Mouse (Mus musculus) MEL (cell line): Measurements from ENCODE around the gene Nckipsd. TPM values are rescaled to one million over a fixed set of nuclear protein-coding genes. Genes with fewer than 3 reads are reported as not detected.

ENCODE experiments used
- DNase-seq: peaks from one replicate; pipeline ENCODE4 v3.0.0; 2011; ENCODE audit warnings: low read depth, low spot score
- H3K27ac ChIP-seq: 2 replicates; pipeline ENCODE4 v1.5.1; 2012; ENCODE audit warnings: low read depth, mild to moderate bottlenecking, control low read depth, low read length, moderate library complexity; ENCODE audit not compliant: control insufficient read depth
- H3K27me3 ChIP-seq, 2 experiments: fragments of 150-350 bp in 1 of 2; sonication (generic) in 1 of 2; 2 replicates each; pipeline ENCODE4 v1.6.1; 2012; ENCODE audit warnings: low read length in 2 of 2, mild to moderate bottlenecking in 2 of 2, improper control_type of control experiment in 1 of 2, moderate library complexity in 1 of 2; ENCODE audit not compliant: insufficient read depth in 2 of 2, control insufficient read depth in 1 of 2
- H3K36me3 ChIP-seq, 2 experiments: 2 replicates each; pipeline ENCODE4 v1.6.1; 2012 to 2014; ENCODE audit warnings: low read length in 2 of 2, improper control_type of control experiment in 1 of 2, inconsistent platforms in 1 of 2, mild to moderate bottlenecking in 1 of 2; ENCODE audit not compliant: insufficient read depth in 2 of 2, control insufficient read depth in 1 of 2
- H3K4me1 ChIP-seq, 2 experiments: fragments of 150-350 bp in 1 of 2; sonication (generic) in 1 of 2; 2 replicates each; pipeline ENCODE4 v1.6.1; 2012; ENCODE audit warnings: low read length in 2 of 2, improper control_type of control experiment in 1 of 2, mild to moderate bottlenecking in 1 of 2; ENCODE audit not compliant: insufficient read depth in 2 of 2, control insufficient read depth in 1 of 2
- H3K4me3 ChIP-seq, 2 experiments: fragments of 150-350 bp in 1 of 2; sonication (generic) in 1 of 2; 2 replicates each; pipeline ENCODE4 v1.5.1; 2012; ENCODE audit warnings: low read depth in 2 of 2, low read length in 2 of 2, mild to moderate bottlenecking in 2 of 2, moderate library complexity in 2 of 2, control low read depth in 1 of 2, improper control_type of control experiment in 1 of 2; ENCODE audit not compliant: control insufficient read depth in 1 of 2, insufficient read depth in 1 of 2
- H3K79me2 ChIP-seq: 2 replicates; pipeline ENCODE4 v1.6.1; 2012; ENCODE audit warnings: mild to moderate bottlenecking, low read length, moderate library complexity; ENCODE audit not compliant: control insufficient read depth, poor library complexity, insufficient read depth
- H3K9ac ChIP-seq: 2 replicates; pipeline ENCODE4 v1.6.1; 2012; ENCODE audit warnings: low read depth, mild to moderate bottlenecking, control low read depth, low read length, moderate library complexity; ENCODE audit not compliant: control insufficient read depth, poor library complexity, severe bottlenecking
- H3K9me3 ChIP-seq: fragments of 150-350 bp; sonication (generic); replicated peaks from 2 replicates; pipeline ENCODE4 v1.6.1; 2012; ENCODE audit warnings: mild to moderate bottlenecking, low read length, improper control_type of control experiment, moderate library complexity; ENCODE audit not compliant: insufficient read depth
- BHLHE40 ChIP-seq: IDR thresholded peaks from 2 replicates; pipeline ENCODE4 v1.6.1; 2012; ENCODE audit warnings: low read depth, mild to moderate bottlenecking, inconsistent platforms, low read length, improper control_type of control experiment, borderline replicate concordance
- CHD2 ChIP-seq: IDR thresholded peaks from 2 replicates; pipeline ENCODE4 v1.6.1; 2011; ENCODE audit warnings: low read length, improper control_type of control experiment
- ELF1 ChIP-seq: IDR thresholded peaks from 2 replicates; pipeline ENCODE4 v1.6.1; 2014; ENCODE audit warnings: low read depth, mild to moderate bottlenecking, inconsistent platforms, low read length, improper control_type of control experiment, moderate library complexity
- ETS1 ChIP-seq: IDR thresholded peaks from 2 replicates; pipeline ENCODE4 v1.6.1; 2012; ENCODE audit warnings: low read depth, mild to moderate bottlenecking, inconsistent platforms, low read length, improper control_type of control experiment, moderate library complexity
- JUND ChIP-seq: IDR thresholded peaks from 2 replicates; pipeline ENCODE4 v1.6.1; 2011; ENCODE audit warnings: low read depth, mild to moderate bottlenecking, improper control_type of control experiment, low read length
- KAT2A ChIP-seq: conservative IDR thresholded peaks from 2 replicates; pipeline ENCODE4 v1.6.1; 2012; ENCODE audit warnings: low read depth, low read length, improper control_type of control experiment, inconsistent platforms
- MAZ ChIP-seq: IDR thresholded peaks from 2 replicates; pipeline ENCODE4 v1.6.1; 2012; ENCODE audit warnings: low read depth, mild to moderate bottlenecking, inconsistent platforms, low read length, improper control_type of control experiment
- MEF2A ChIP-seq: IDR thresholded peaks from 2 replicates; pipeline ENCODE4 v1.6.1; 2014; ENCODE audit warnings: low read depth, mild to moderate bottlenecking, inconsistent platforms, low read length, improper control_type of control experiment; ENCODE audit not compliant: poor library complexity, insufficient replicate concordance, severe bottlenecking; ENCODE audit errors: extremely low read depth
- MXI1 ChIP-seq: IDR thresholded peaks from 2 replicates; pipeline ENCODE4 v1.6.1; 2011; ENCODE audit warnings: mild to moderate bottlenecking, low read depth, low read length, improper control_type of control experiment
- MYB ChIP-seq: IDR thresholded peaks from 2 replicates; pipeline ENCODE4 v1.6.1; 2011; ENCODE audit warnings: mild to moderate bottlenecking, low read depth, low read length, improper control_type of control experiment
- NELFE ChIP-seq: IDR thresholded peaks from 2 replicates; pipeline ENCODE4 v1.6.1; 2011; ENCODE audit warnings: low read depth, low read length, improper control_type of control experiment
- NRF1 ChIP-seq: IDR thresholded peaks from 2 replicates; pipeline ENCODE4 v1.6.1; 2014; ENCODE audit warnings: low read depth, mild to moderate bottlenecking, inconsistent platforms, low read length, improper control_type of control experiment, moderate library complexity; ENCODE audit not compliant: poor library complexity, insufficient read depth, severe bottlenecking
- POLR2A ChIP-seq, 2 experiments: IDR thresholded peaks; 2 replicates each; pipeline ENCODE4 v1.6.1; 2011 to 2012; ENCODE audit warnings: low read length in 2 of 2, mild to moderate bottlenecking in 2 of 2, control low read depth in 1 of 2, improper control_type of control experiment in 1 of 2, low read depth in 1 of 2, moderate library complexity in 1 of 2; ENCODE audit not compliant: control insufficient read depth in 1 of 2, insufficient read depth in 1 of 2, poor library complexity in 1 of 2
- RAD21 ChIP-seq: IDR thresholded peaks from 2 replicates; pipeline ENCODE4 v1.6.1; 2011; ENCODE audit warnings: mild to moderate bottlenecking, low read depth, low read length, improper control_type of control experiment
- RCOR1 ChIP-seq: IDR thresholded peaks from 2 replicates; pipeline ENCODE4 v1.6.1; 2012; ENCODE audit warnings: low read depth, mild to moderate bottlenecking, inconsistent platforms, low read length, improper control_type of control experiment
- SIN3A ChIP-seq: IDR thresholded peaks from 2 replicates; pipeline ENCODE4 v1.6.1; 2012; ENCODE audit warnings: low read length, improper control_type of control experiment, inconsistent platforms
- TAL1 ChIP-seq: IDR thresholded peaks from 2 replicates; pipeline ENCODE4 v1.6.1; 2012; ENCODE audit warnings: mild to moderate bottlenecking, inconsistent platforms, low read length, moderate library complexity, mixed read lengths
- USF2 ChIP-seq, 2 experiments: IDR thresholded peaks; 2 replicates each; pipeline ENCODE4 v1.6.1; 2011 to 2012; ENCODE audit warnings: improper control_type of control experiment in 2 of 2, low read length in 2 of 2, borderline replicate concordance in 1 of 2, inconsistent platforms in 1 of 2, low read depth in 1 of 2, mild to moderate bottlenecking in 1 of 2; ENCODE audit not compliant: insufficient read depth in 1 of 2
- ZC3H11A ChIP-seq: IDR thresholded peaks from 2 replicates; pipeline ENCODE4 v1.6.1; 2012; ENCODE audit warnings: low read depth, mild to moderate bottlenecking, inconsistent platforms, low read length, improper control_type of control experiment
- ZKSCAN1 ChIP-seq: IDR thresholded peaks from 2 replicates; pipeline ENCODE4 v1.6.1; 2012; ENCODE audit warnings: low read depth, mild to moderate bottlenecking, inconsistent platforms, low read length, improper control_type of control experiment, moderate library complexity
- ZMIZ1 ChIP-seq: IDR thresholded peaks from 2 replicates; pipeline ENCODE4 v1.6.1; 2012; ENCODE audit warnings: low read depth, mild to moderate bottlenecking, inconsistent platforms, low read length, improper control_type of control experiment, moderate library complexity
- polyA plus RNA-seq, 2 experiments: library from polyadenylated mRNA; stranded (reverse) in 1 of 2; unstranded in 1 of 2; fragments of >175 nt in 1 of 2; fragments of >200 nt in 1 of 2; gene quantifications; 2 replicates each; pipeline versions ENCODE4 v1.2.1 to v1.2.4; 2012; ENCODE audit warnings: low replicate concordance in 2 of 2, low read depth in 1 of 2; ENCODE audit not compliant: insufficient read length in 2 of 2, insufficient read depth in 1 of 2, missing spikeins in 1 of 2
- total RNA-seq: library from RNA; depleted of rRNA; stranded (reverse); fragments of 300-350 nt; gene quantifications from 2 replicates; pipeline ENCODE4 v1.2.3, GENCODE M21; 2012

Nckipsd gene
- total and polyA plus RNA-seq, 3 experiments, result 6.6 to 10.3 TPM; not detected in 1

GRCm38 (mm10) chr9:108825820-108826699 is 17.9 kb downstream of the Nckipsd start, which contains the start of gene Celsr3:
Celsr3 (plus strand) TSS chr9:108826320.
- Histone ChIP-seq H3K4me1 (no peaks in the 10 kb centered on the region), H3K27me3 (no peaks in the 10 kb centered on the region; a peak in 1 of 4 replicates), H3K79me2 (no peaks in the 10 kb centered on the region), H3K27ac (no peak within 1 kb of the TSS), H3K9ac (no peak within 1 kb of the TSS), H3K36me3 (no peaks in the 10 kb centered on the region), H3K4me3 (no peak within 1 kb of the TSS), H3K9me3 (no peaks in the 10 kb centered on the region)
- DNase-seq, result no peak
- TF ChIP-seq BHLHE40 (no peak), RCOR1 (no peak), TAL1 (no peak), KAT2A (no peak), MEF2A (no peak), ZC3H11A (no peak), MYB (no peak), MAZ (no peak), POLR2A (IDR thresholded peaks at IDR 0.05; ENCODE audit: control insufficient read depth in 1 of 2, insufficient read depth in 1 of 2, low read depth in 1 of 2, low read length in 2 of 2, poor library complexity in 1 of 2) (no peak), ETS1 (no peak), ZMIZ1 (no peak), RAD21 (no peak), ZKSCAN1 (no peak), USF2 (IDR thresholded peaks at IDR 0.05; ENCODE audit: borderline replicate concordance in 1 of 2, insufficient read depth in 1 of 2, low read depth in 1 of 2, low read length in 2 of 2) (no peak), MXI1 (no peak), JUND (no peak), ELF1 (no peak), CHD2 (no peak)

GRCm38 (mm10) chr9:108826700-108827340 is 18.7 kb downstream of the Nckipsd start:
- H3K27me3 ChIP-seq, result no peaks in the 10 kb centered on the region
- H3K36me3 ChIP-seq, result no peaks in the 10 kb centered on the region
- no peaks in the 10 kb centered on the region for H3K9me3 ChIP-seq
- H3K4me1 ChIP-seq, result no peaks in the 10 kb centered on the region
- DNase-seq, result peak; percentile 62
- no peak overlapping the region for H3K4me3 ChIP-seq
- H3K9ac ChIP-seq, result no peak overlapping the region
- H3K27ac ChIP-seq, result no peak overlapping the region
- H3K79me2 ChIP-seq, result no peaks in the 10 kb centered on the region
- TF ChIP-seq SIN3A, result peak; percentile 100
- peak; percentile 98 for TF ChIP-seq MXI1
- TF ChIP-seq NRF1, result peak; percentile 85
- no peak for TF ChIP-seq NELFE
